Mouse (Mus musculus): Measurements from ENCODE around the gene Ccdc82.

Ccdc82 gene

GRCm38 (mm10) chr9:13246815-13247638 is at the start of gene Ccdc82:
Gene Ccdc82 (plus strand): TSS chr9:13246955.
- DNase-seq (ENCODE audit: low spot score) = peak; percentile 82

DNA sequence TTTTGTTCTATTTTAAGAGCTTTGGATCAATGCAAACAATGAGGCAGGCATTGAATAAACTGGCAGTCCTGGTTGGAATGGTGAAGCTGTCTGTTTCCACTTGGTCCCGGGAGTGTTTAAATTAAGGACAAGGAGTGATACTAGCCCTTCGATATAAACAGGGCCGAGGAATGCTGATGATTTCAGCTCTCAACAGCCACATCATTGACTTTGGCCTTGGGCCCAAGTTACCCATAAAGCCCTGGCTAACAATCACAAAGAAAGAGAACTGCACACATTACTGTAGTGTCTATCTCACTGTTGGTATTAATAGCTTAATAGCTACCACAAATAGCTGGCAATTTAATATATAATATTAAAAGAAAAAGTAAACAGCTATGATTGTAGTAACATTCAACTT is 46.7 kb upstream of the Ccdc82 start:
- no peak for DNase-seq (ENCODE audit: low spot score)

- no peak for DNase-seq (ENCODE audit: low spot score)
These were observed 43.6 kb upstream of the Ccdc82 start for GRCm38 (mm10) chr9:13203109-13203508.

- DNase-seq (ENCODE audit: low spot score) = no peak
These were observed 43.1 kb upstream of the Ccdc82 start for GRCm38 (mm10) chr9:13203681-13204080.

- no peak for DNase-seq (ENCODE audit: low spot score)
These were observed 40.4 kb upstream of the Ccdc82 start for GRCm38 (mm10) chr9:13206369-13206768.

DNA sequence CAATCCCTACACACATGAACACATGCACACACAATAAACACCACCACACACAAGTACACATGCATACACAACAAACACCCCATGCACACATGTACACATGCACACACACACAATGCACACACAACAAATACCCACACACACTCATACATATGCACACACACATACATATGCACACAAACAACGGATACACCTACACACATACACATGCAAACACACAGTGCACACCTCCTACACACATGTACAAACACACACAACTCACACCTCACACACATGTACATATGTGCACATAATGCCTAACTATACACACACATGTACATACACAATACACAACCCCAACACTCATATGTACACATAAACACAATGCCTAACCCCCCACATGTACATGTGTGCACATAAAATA is 20.9 kb upstream of the Ccdc82 start:
- DNase-seq (ENCODE audit: low spot score) = no peak

DNA sequence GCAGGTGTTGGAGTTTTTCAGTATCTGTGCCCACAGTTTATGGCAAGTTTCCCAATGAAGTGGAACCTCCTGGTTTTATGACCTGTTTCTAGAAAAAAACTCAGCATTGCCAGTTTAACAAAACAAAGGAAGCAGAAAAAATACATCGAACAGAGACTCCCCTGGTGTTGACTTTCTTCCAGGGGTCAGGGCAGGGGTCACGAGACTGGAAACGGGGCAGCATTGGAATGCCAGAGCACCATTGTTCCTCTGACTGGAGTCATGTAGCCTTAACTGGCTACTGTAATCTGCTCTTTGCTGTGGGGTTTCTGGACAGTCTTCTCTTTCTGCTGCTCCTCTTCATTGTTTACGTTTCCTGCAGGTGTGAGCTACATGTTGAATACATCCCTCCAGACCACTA is 16.2 kb upstream of the Ccdc82 start:
- no peak for DNase-seq (ENCODE audit: low spot score)

DNA sequence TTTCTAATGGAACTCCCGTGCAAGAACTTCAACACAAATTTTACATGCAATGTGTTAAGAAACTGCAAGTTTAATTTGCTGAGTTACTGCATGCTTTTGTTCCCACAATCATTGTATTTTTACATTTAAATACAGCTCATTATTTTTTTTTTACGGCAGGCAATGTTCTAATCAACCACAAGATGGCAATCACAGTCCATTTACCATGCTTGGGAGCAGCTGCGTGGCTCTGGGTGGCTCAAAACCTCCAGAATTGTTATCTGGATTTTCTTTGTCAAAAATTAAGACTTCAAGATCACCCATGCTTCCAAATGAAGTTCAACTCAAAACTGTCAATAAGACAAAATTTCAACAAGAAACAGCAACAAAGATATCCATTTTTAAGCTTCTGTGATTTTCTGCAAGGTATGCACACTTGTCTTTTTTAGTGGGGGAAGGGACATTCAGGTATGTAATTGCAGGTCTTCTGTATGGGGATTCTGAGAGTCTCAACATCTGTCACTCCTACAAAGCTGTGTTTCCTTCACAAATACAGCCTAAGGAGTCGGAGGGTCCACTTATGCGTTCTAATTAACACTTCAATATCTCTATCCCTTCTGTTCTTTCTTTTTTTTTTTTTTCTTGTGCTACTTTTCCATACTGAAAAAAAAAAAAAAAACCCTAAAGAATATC is 15.1 kb upstream of the Ccdc82 start:
- DNase-seq (ENCODE audit: low spot score) = no peak

GRCm38 (mm10) chr9:13242321-13242720 is 4.4 kb upstream of the Ccdc82 start:
- DNase-seq (ENCODE audit: low spot score) = no peak

GRCm38 (mm10) chr9:13245481-13245880 is 1.3 kb upstream of the Ccdc82 start, which contains the start of gene Jrkl:
Gene Jrkl (minus strand): TSS chr9:13245829.
- DNase-seq (ENCODE audit: low spot score) = peak; percentile 26

DNA sequence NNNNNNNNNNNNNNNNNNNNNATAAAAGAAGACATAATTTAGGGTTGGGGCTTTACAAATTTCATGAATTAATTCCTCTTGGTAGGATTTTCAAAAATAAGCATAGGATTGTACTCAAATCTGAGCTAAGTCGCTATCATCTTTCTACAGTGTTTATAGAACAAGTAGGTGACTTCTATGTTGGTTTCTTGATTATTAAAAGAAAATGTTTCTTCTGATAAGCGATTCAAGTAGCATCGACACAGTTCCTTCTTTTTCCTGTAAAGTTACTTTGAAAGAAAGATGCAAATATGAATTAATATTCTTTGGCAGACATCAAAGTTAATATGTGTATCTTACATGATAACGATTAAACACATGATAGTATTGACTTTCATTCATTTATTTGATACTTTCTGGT is 1.3 kb downstream of the Ccdc82 start:
- DNase-seq (ENCODE audit: low spot score) = no peak

GRCm38 (mm10) chr9:13251251-13251650 is 4.5 kb downstream of the Ccdc82 start:
- DNase-seq (ENCODE audit: low spot score) = no peak

- DNase-seq (ENCODE audit: low spot score) = no peak
These were observed 10.0 kb downstream of the Ccdc82 start for GRCm38 (mm10) chr9:13256726-13257125.

GRCm38 (mm10) chr9:13258173-13258572 is 11.4 kb downstream of the Ccdc82 start:
- no peak for DNase-seq (ENCODE audit: low spot score)

DNA sequence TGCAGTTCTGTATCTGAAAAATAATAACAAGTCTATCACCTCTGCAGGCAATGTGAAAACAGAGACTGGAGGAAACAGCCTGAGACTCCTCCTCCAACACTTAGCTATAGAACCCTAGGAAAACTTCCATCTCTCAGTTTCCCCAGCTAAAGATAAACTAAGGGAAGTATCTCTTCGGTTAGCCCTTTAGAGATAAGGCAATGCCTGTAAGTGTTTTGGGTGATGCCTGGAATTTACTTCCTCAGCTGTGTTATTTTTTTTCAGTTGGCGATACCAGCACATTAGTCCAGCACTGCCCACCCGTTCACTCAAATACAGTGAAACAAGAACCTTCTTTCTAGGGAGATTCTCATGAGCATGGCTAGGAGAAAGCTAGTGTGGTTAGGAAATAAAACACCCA is 14.2 kb downstream of the Ccdc82 start:
- DNase-seq (ENCODE audit: low spot score) = no peak

DNA sequence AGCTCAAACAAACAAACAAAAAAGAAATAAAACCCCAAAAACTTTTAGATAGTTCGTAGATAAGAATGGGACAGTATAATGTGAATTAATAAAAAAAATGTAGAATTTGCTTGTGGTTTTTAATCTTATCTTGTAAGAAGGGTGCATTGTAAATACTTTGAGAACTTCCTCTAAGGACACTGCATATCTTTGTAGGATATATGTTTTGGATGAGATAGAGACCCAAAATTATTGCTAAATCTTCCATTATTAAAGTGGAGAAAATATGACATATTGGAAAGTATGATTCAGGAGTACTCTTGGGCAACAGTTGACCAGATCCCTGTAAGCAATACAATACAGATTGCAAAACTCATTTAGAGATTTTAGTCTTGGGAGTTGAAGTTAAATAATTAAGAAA is 26.5 kb downstream of the Ccdc82 start:
- DNase-seq (ENCODE audit: low spot score) = no peak

- DNase-seq (ENCODE audit: low spot score) = no peak
These were observed 40.7 kb downstream of the Ccdc82 start for GRCm38 (mm10) chr9:13287482-13287881.

GRCm38 (mm10) chr9:13296274-13297121 is 49.7 kb downstream of the Ccdc82 start:
- DNase-seq (ENCODE audit: low spot score) = peak; percentile 76

GRCm38 (mm10) chr9:13297122-13297667 is 50.4 kb downstream of the Ccdc82 start:
- no peak for DNase-seq (ENCODE audit: low spot score)

DNA sequence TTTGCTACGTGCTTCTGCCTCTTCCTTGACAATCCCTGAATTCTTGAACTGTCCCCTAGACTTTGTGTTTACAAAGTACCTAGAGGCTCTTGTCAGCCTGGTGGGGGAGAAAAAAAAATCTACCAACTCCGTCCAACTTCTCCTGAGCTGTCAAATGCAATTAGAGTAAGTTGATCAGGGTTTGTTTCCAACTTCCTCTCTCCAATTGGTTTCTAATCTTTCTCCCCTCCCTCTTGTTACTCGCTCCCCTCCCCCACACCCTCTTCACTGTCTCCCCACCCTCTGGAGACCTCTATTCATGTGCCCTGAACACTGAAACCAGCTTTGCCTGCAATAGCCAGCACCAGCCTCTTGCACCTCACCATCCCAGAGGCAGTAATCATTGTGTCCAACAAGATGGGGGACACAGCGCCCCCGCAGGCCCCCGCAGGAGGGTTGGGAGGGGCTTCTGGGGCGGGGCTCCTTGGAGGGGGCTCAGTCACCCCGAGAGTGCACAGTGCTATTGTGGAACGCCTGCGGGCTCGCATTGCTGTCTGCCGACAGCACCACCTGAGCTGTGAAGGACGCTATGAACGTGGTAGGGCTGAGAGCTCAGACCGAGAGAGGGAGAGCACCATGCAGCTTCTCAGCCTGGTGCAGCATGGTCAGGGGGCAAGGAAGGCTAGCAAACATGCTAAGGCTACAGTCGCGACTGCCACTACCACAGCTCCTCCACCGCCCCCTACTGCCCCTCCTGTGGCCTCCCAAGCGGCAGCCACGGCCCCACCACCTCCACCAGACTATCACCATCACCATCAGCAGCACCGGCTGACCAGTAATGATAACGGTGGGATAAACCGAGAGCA is 51.1 kb downstream of the Ccdc82 start, which contains the start of gene Maml2:
Gene Maml2, plus strand, starts transcription at position 290 of the 845 bp plus-strand sequence.
- DNase-seq (ENCODE audit: low spot score) = peak; percentile 45

DNA sequence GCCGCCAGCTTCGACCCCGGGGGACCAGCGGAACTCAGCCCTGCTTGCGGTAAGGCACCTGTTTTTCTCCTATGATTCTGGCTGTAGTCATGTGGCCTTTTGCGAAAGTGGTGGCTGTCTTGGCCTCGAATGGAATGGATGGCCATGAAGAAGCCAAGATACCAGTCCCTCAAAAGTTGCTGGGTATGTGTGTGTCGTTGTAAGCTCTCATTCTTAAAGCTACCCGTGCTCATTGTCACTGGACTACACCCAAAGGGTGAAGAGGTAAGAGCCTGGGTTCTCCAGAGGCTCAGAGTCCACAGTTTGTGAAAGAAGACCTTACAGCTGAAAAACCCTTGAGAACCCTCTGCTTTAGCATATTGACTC is 51.7 kb downstream of the Ccdc82 start:
- DNase-seq (ENCODE audit: low spot score) = no peak
